Mouse (Mus musculus): Measurements from ENCODE around the gene Gm5431. TPM values are rescaled to one million over a fixed set of nuclear protein-coding genes. Genes with fewer than 3 reads are reported as not detected.
"Not testable (repeated sequence)": the region's sequence is repeated elsewhere in the genome, so short reads cannot be mapped to it uniquely, and the experiment has no call there.

Gene Gm5431
- polyA plus RNA-seq, 1 experiment from 2014 or later = 0.28 TPM

DNA sequence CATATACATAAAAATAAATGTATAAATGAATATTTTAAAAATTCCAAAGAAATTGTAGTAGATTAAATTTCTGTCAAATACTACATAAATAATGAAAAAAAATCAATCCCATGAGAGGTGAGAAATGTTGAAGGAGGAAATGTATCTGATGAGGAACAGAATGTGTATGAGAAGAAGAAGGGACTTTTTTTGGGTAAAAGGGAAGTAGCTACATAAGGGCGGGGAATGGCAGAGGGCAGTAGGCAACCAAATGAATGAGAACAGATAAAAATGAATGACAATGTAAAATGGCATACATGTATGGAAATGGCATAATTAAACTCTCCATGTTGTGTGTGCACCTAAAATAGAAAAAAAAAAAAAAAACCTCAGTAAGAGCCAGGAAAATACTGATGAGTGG is 11.6 kb upstream of the Gm5431 start:
- Histone ChIP-seq H3K9ac (ENCODE audit: low read depth, low read length) (no peak overlapping the region), H3K4me3 (ENCODE audit: low read length) (no peak overlapping the region), H3K4me1 (ENCODE audit: control insufficient read depth, insufficient read depth, low read length) (no peaks in the 10 kb centered on the region), H3K27ac (ENCODE audit: low read length) (no peak overlapping the region), H3K9me3 (ENCODE audit: control insufficient read depth, low read length) (no peaks in the 10 kb centered on the region), H3K36me3 (ENCODE audit: control insufficient read depth, insufficient read depth, low read length) (no peaks in the 10 kb centered on the region), H3K4me2 (ENCODE audit: low read depth, low read length) (no peak overlapping the region), H3K27me3 (replicated peaks; ENCODE audit: control insufficient read depth, insufficient read depth, low read length) (no peaks in the 10 kb centered on the region)
- ATAC-seq = no peak
- 100% methylated on average over 1 of the region's 1 CpGs for WGBS

- H3K27ac ChIP-seq (ENCODE audit: low read length) = no peak overlapping the region
- no peaks in the 10 kb centered on the region for H3K9me3 ChIP-seq (ENCODE audit: control insufficient read depth, low read length)
- H3K27me3 ChIP-seq (replicated peaks; ENCODE audit: control insufficient read depth, insufficient read depth, low read length) = no peaks in the 10 kb centered on the region
- H3K9ac ChIP-seq (ENCODE audit: low read depth, low read length) = no peak overlapping the region
- no peaks in the 10 kb centered on the region for H3K4me1 ChIP-seq (ENCODE audit: control insufficient read depth, insufficient read depth, low read length)
- H3K4me2 ChIP-seq (ENCODE audit: low read depth, low read length) = no peak overlapping the region
- 34% methylated on average over 1 of the region's 1 CpGs for WGBS
- 0 out of 2 replicates have a peak, but pooled peaks have one; percentile 7 for ATAC-seq
- no peaks in the 10 kb centered on the region for H3K36me3 ChIP-seq (ENCODE audit: control insufficient read depth, insufficient read depth, low read length)
- H3K4me3 ChIP-seq (ENCODE audit: low read length) = no peak overlapping the region
Measured at GRCm38 (mm10) chr11:48908459-48908858, 6.4 kb upstream of the Gm5431 start.

- not testable (repeated sequence) for H3K4me1 ChIP-seq (ENCODE audit: control insufficient read depth, insufficient read depth, low read length); H3K4me2 ChIP-seq (ENCODE audit: low read depth, low read length); ATAC-seq; H3K27me3 ChIP-seq (replicated peaks; ENCODE audit: control insufficient read depth, insufficient read depth, low read length); H3K4me3 ChIP-seq (ENCODE audit: low read length); H3K9ac ChIP-seq (ENCODE audit: low read depth, low read length); H3K9me3 ChIP-seq (ENCODE audit: control insufficient read depth, low read length); H3K27ac ChIP-seq (ENCODE audit: low read length); H3K36me3 ChIP-seq (ENCODE audit: control insufficient read depth, insufficient read depth, low read length)
- WGBS = 87% methylated on average over 1 of the region's 1 CpGs
Measured at GRCm38 (mm10) chr11:48901567-48901930, 465 bp downstream of the Gm5431 start.

DNA sequence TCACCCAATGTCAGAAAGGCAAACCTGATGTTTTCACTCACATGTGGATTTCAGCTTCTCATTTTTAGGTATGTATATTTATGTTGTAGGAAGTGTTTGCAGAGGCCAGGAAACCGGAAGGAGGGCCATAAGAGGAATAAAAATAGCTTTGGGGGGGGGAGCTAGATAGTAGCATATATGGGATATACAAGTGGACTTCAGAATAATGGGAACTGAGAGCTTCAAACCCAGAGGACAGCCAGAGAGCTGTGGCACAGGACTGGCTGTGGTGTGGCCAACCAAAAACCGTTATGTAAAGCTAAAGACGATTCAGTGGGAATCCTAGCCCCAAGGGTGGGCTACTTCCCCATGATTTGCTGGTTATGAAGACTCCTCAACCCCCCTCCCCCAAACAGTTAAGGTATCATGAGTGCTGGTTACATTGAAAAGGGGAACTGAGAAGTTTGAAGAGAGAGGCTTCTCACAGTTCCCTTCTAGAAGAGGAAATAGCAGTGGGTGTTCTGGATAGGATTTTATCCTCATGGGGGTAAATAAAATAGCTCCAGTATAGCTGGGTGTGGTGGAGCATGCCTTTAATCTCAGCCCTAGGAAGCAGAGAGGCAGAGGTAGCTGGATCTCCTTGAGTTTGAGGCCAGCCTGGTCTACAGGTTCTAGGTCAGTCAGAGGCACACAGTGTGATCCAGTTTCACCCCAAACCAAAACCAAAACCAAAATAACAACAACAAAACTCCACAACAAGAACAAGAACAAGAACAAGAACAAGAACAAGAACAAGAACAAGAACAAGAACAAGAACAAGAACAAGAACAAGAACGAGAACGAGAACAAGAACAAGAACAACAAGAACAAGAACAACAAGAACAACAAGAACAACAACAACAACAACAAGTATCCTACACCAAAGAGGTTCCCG is 1.1 kb downstream of the Gm5431 start:
- ATAC-seq = not testable (repeated sequence)

GRCm38 (mm10) chr11:48898812-48899431 is 3.1 kb downstream of the Gm5431 start:
- Histone ChIP-seq H3K4me1 (ENCODE audit: control insufficient read depth, insufficient read depth, low read length) (no peaks in the 10 kb centered on the region), H3K9me3 (ENCODE audit: control insufficient read depth, low read length) (no peaks in the 10 kb centered on the region), H3K27me3 (replicated peaks; ENCODE audit: control insufficient read depth, insufficient read depth, low read length) (no peaks in the 10 kb centered on the region), H3K4me2 (ENCODE audit: low read depth, low read length) (no peak overlapping the region), H3K9ac (ENCODE audit: low read depth, low read length) (no peak overlapping the region), H3K36me3 (ENCODE audit: control insufficient read depth, insufficient read depth, low read length) (no peaks in the 10 kb centered on the region), H3K4me3 (ENCODE audit: low read length) (no peak overlapping the region), H3K27ac (ENCODE audit: low read length) (no peak overlapping the region)
- WGBS = 65% methylated on average over 2 of the region's 2 CpGs
- ATAC-seq = no peak

More for the DNA sequence above, 1.1 kb downstream of the Gm5431 start:
- H3K36me3 ChIP-seq (ENCODE audit: control insufficient read depth, insufficient read depth, low read length); H3K4me3 ChIP-seq (ENCODE audit: low read length); H3K27me3 ChIP-seq (replicated peaks; ENCODE audit: control insufficient read depth, insufficient read depth, low read length); H3K4me1 ChIP-seq (ENCODE audit: control insufficient read depth, insufficient read depth, low read length); H3K4me2 ChIP-seq (ENCODE audit: low read depth, low read length); H3K9ac ChIP-seq (ENCODE audit: low read depth, low read length); H3K9me3 ChIP-seq (ENCODE audit: control insufficient read depth, low read length); H3K27ac ChIP-seq (ENCODE audit: low read length): not testable (repeated sequence)
- WGBS = 78% methylated on average over 6 of the region's 6 CpGs

DNA sequence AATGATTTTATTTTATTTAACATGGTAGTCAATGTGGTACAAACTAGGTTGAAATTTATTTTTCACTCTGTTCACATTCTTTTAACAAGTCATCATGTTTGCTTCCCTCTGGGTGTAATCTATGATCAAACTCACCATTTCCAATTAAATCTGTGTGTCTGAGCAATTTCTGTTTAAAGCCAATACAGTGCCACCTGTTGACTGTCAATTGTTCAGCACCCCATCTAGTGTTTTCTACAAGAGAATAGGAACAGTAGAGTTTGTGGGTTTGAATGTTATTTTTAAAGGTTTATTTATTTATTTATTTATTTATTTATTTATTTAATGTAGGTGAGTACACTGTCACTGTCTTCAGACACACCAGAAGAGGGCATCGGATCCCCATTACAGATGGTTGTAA is 25.3 kb downstream of the Gm5431 start:
- H3K36me3 ChIP-seq (ENCODE audit: control insufficient read depth, insufficient read depth, low read length) = no peaks in the 10 kb centered on the region

GRCm38 (mm10) chr11:48875343-48875837 is 26.6 kb downstream of the Gm5431 start:
- not testable (repeated sequence) for H3K9me3 ChIP-seq (ENCODE audit: control insufficient read depth, low read length); H3K4me1 ChIP-seq (ENCODE audit: control insufficient read depth, insufficient read depth, low read length)
- WGBS = 83% methylated on average over 1 of the region's 1 CpGs

More for the DNA sequence above, 25.3 kb downstream of the Gm5431 start:
- no peaks in the 10 kb centered on the region for H3K27me3 ChIP-seq (replicated peaks; ENCODE audit: control insufficient read depth, insufficient read depth, low read length)
- WGBS = 86% methylated on average over 1 of the region's 1 CpGs
- no peak for ATAC-seq
- H3K4me2 ChIP-seq (ENCODE audit: low read depth, low read length) = no peak overlapping the region
- H3K9me3 ChIP-seq (ENCODE audit: control insufficient read depth, low read length) = no peaks in the 10 kb centered on the region
- no peak overlapping the region for H3K4me3 ChIP-seq (ENCODE audit: low read length)
- no peak overlapping the region for H3K9ac ChIP-seq (ENCODE audit: low read depth, low read length)
- peaks cover 7% of the 10 kb centered on the region for H3K4me1 ChIP-seq (ENCODE audit: control insufficient read depth, insufficient read depth, low read length)
- H3K27ac ChIP-seq (ENCODE audit: low read length) = no peak overlapping the region

GRCm38 (mm10) chr11:48874465-48874864 is 27.5 kb downstream of the Gm5431 start:
- Histone ChIP-seq H3K4me1 (ENCODE audit: control insufficient read depth, insufficient read depth, low read length) (peaks cover 15% of the 10 kb centered on the region), H3K27me3 (replicated peaks; ENCODE audit: control insufficient read depth, insufficient read depth, low read length) (no peaks in the 10 kb centered on the region), H3K36me3 (ENCODE audit: control insufficient read depth, insufficient read depth, low read length) (no peaks in the 10 kb centered on the region), H3K9me3 (ENCODE audit: control insufficient read depth, low read length) (no peaks in the 10 kb centered on the region), H3K27ac (ENCODE audit: low read length) (no peak overlapping the region; the same call in 1 of the 2 replicates), H3K9ac (ENCODE audit: low read depth, low read length) (no peak overlapping the region), H3K4me3 (ENCODE audit: low read length) (no peak overlapping the region), H3K4me2 (ENCODE audit: low read depth, low read length) (no peak overlapping the region)
- WGBS = 0% methylated on average over 4 of the region's 4 CpGs
- ATAC-seq = no peak

More at GRCm38 (mm10) chr11:48875343-48875837, 26.6 kb downstream of the Gm5431 start:
- H3K9ac ChIP-seq (ENCODE audit: low read depth, low read length); H3K27me3 ChIP-seq (replicated peaks; ENCODE audit: control insufficient read depth, insufficient read depth, low read length); H3K4me2 ChIP-seq (ENCODE audit: low read depth, low read length); H3K36me3 ChIP-seq (ENCODE audit: control insufficient read depth, insufficient read depth, low read length); H3K27ac ChIP-seq (ENCODE audit: low read length); ATAC-seq; H3K4me3 ChIP-seq (ENCODE audit: low read length): not testable (repeated sequence)

DNA sequence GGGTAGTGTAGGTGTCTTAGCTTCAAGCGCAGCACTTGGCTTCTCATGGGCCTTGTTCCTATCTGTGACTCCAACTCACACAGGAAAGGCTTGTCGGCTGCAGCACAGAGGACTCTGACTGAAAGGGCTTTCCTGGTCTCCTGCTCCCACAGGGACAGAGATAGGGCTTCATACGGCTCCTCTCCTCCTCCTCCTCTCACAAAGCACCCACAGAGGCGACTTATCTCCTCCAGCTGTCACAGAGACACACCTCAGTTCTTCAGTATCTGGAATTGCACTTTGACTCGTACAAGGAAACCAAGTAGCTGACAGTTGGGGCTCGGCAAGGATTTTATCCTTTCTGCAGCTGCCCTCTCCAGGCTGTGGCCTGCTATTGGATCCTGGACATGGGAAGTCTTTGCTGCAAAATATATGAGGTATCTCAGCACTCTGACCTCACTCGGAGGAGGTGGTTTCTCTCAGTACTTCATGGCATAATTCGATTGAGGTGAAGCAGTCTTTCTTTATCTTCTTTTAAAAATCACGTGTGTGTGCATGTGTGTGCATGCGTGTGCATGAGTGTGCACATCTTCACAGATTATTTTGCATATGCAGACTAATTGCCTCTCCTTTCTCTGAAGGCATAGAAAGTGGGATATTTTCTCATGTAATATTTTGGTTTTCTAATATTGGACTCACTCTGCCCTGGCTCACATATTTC is 28.3 kb downstream of the Gm5431 start:
- H3K9ac ChIP-seq (ENCODE audit: low read depth, low read length) = peak overlapping the region; percentile 14; the same call in 1 of the 2 replicates
- peak overlapping the region; percentile 88 for H3K27ac ChIP-seq (ENCODE audit: low read length)
- peaks cover 19% of the 10 kb centered on the region for H3K4me1 ChIP-seq (ENCODE audit: control insufficient read depth, insufficient read depth, low read length)
- no peaks in the 10 kb centered on the region for H3K27me3 ChIP-seq (replicated peaks; ENCODE audit: control insufficient read depth, insufficient read depth, low read length)
- 0 out of 2 replicates have a peak overlapping the region, but pooled peaks have one; percentile 2 for H3K4me3 ChIP-seq (ENCODE audit: low read length)
- peak; percentile 75 for ATAC-seq
- 46% methylated on average over 10 of the region's 10 CpGs for WGBS
- no peaks in the 10 kb centered on the region for H3K9me3 ChIP-seq (ENCODE audit: control insufficient read depth, low read length)
- peak overlapping the region; percentile 79 for H3K4me2 ChIP-seq (ENCODE audit: low read depth, low read length)
- H3K36me3 ChIP-seq (ENCODE audit: control insufficient read depth, insufficient read depth, low read length) = no peaks in the 10 kb centered on the region
